Mouse (Mus musculus) bone marrow macrophage, adult 2 months (primary cell): ENCODE data around the gene Ptprd.

Experiments used
- CTCF ChIP-seq: IDR thresholded peaks from 2 replicates; pipeline ENCODE4 v1.5.1; 2012; ENCODE audit warnings: low read depth, mild to moderate bottlenecking, low read length, moderate library complexity
- POLR2A ChIP-seq: IDR thresholded peaks from 2 replicates; pipeline ENCODE4 v1.6.1; 2012; ENCODE audit warnings: mild to moderate bottlenecking, low read depth, low read length, borderline replicate concordance

DNA sequence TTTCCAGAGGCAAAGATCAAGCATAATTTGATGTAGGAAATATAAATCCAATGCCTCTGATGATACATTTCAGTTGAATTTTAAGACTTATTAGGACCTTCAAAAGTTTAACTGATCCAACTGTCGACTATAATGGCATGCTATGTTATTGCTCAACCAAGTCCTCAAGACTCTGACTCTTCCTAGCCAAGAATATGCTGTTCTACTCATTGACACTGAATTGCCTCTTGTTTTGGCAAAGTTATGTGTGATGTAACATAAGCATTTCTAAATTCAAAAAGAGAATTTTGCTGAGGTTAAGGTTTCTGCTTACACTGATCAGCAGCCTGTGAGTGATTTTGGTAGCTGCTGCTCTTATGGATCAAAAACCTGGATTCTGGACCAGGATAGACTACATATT lies 1475.9 kb downstream of the Ptprd start:
- TF ChIP-seq CTCF (no peak), POLR2A (no peak)
